Mouse (Mus musculus) lung, postnatal 0 days (tissue): Measurements from ENCODE around the gene Maff. TPM values are rescaled to one million over a fixed set of nuclear protein-coding genes. Genes with fewer than 3 reads are reported as not detected.

Source experiments
- ATAC-seq: fragments of 200-750 bp; cut with Nextera tagmentation; 2 replicates; pipeline ENCODE4 v1.8.0; 2017; ENCODE audit warnings: moderate library complexity
- DNase-seq: peaks from one replicate; pipeline ENCODE4 v3.0.0-alpha.2; 2016; ENCODE audit warnings: low spot score
- H3K27ac ChIP-seq: fragments of 300-500 bp; sonication (generic); 2 replicates; pipeline ENCODE4 v1.5.1; 2014; ENCODE audit warnings: antibody characterized with exemption, mild to moderate bottlenecking, low read length, mixed read lengths
- H3K27me3 ChIP-seq: fragments of 300-500 bp; sonication (generic); replicated peaks from 2 replicates; pipeline ENCODE4 v1.6.1; 2014; ENCODE audit warnings: low read length, mixed read lengths; ENCODE audit not compliant: insufficient read depth
- H3K36me3 ChIP-seq: fragments of 300-500 bp; sonication (generic); 2 replicates; pipeline ENCODE4 v1.6.1; 2014; ENCODE audit warnings: low read length, mixed read lengths; ENCODE audit not compliant: insufficient read depth
- H3K4me1 ChIP-seq: fragments of 300-500 bp; sonication (generic); 2 replicates; pipeline ENCODE4 v1.6.1; 2014; ENCODE audit warnings: antibody characterized with exemption, low read depth, low read length, mixed read lengths; ENCODE audit not compliant: insufficient read depth
- H3K4me2 ChIP-seq: fragments of 300-500 bp; sonication (generic); replicated peaks from 2 replicates; pipeline ENCODE4 v1.6.1; 2014; ENCODE audit warnings: low read depth, mild to moderate bottlenecking, low read length, moderate library complexity, mixed read lengths
- H3K4me3 ChIP-seq: fragments of 300-500 bp; sonication (generic); 2 replicates; pipeline ENCODE4 v1.5.1; 2014; ENCODE audit warnings: low read depth, low read length
- H3K9ac ChIP-seq: fragments of 300-500 bp; sonication (generic); replicated peaks from 2 replicates; pipeline ENCODE4 v1.6.1; 2014; ENCODE audit warnings: low read depth, mild to moderate bottlenecking
- H3K9me3 ChIP-seq: fragments of 300-500 bp; sonication (generic); 2 replicates; pipeline ENCODE4 v1.6.1; 2016; ENCODE audit warnings: low read length, mixed read lengths
- CTCF ChIP-seq: IDR thresholded peaks from 2 replicates; pipeline ENCODE4 v1.5.1; 2016; ENCODE audit warnings: antibody characterized with exemption, mild to moderate bottlenecking
- EP300 ChIP-seq: IDR thresholded peaks from 2 replicates; pipeline ENCODE4 v1.6.1; 2016; ENCODE audit warnings: antibody characterized with exemption, mild to moderate bottlenecking, control low read depth
- WGBS: fragments of 180-500 bp; shearing (Covaris S2); extraction: QIAGEN DNeasy Blood & Tissue Kit; methylation state at CpG from one replicate; pipeline ENCODE4 v1.1.7; 2014; 5-methylcytosine and 5-hydroxymethylcytosine counted together
- polyA plus RNA-seq: library from polyadenylated mRNA; unstranded; fragments of >200 nt; fragmentation: Nextera tagmentation; extraction: Ambion mirVana; gene quantifications from 2 replicates; pipeline ENCODE4 v1.2.1, GENCODE M21; 2015

The Maff gene
- polyA plus RNA-seq, 1 experiment from 2014 or later: 10.6 TPM

GRCm38 (mm10) chr15:79387611-79388010 is 41.2 kb downstream of the Maff start:
- 0 out of 2 replicates have a peak overlapping the region, but pooled peaks have one; percentile 9 for H3K27ac ChIP-seq

GRCm38 (mm10) chr15:79388171-79388570 is 41.8 kb downstream of the Maff start:
- Histone ChIP-seq H3K4me1 (peaks cover 43% of the 10 kb centered on the region), H3K27ac (peak overlapping the region; percentile 11; the same call in 1 of the 2 replicates), H3K4me3 (no peak overlapping the region), H3K27me3 (no peaks in the 10 kb centered on the region), H3K36me3 (no peaks in the 10 kb centered on the region), H3K4me2 (no peak overlapping the region), H3K9me3 (no peaks in the 10 kb centered on the region), H3K9ac (no peak overlapping the region)
- DNase-seq: peak; percentile 74
- TF ChIP-seq EP300 (no peak), CTCF (no peak)
- WGBS: 44% methylated on average over 6 of the region's 6 CpGs
- ATAC-seq: peak; percentile 46

More at GRCm38 (mm10) chr15:79387611-79388010, 41.2 kb downstream of the Maff start:
- no peak for DNase-seq
- Histone ChIP-seq H3K4me1 (peaks cover 39% of the 10 kb centered on the region), H3K9ac (no peak overlapping the region), H3K4me3 (no peak overlapping the region), H3K9me3 (no peaks in the 10 kb centered on the region), H3K36me3 (no peaks in the 10 kb centered on the region), H3K27me3 (no peaks in the 10 kb centered on the region), H3K4me2 (no peak overlapping the region)
- TF ChIP-seq CTCF (no peak), EP300 (no peak)
- no peak for ATAC-seq
- WGBS: 76% methylated on average over 7 of the region's 7 CpGs

GRCm38 (mm10) chr15:79390434-79390833 is 44.0 kb downstream of the Maff start:
- DNase-seq: peak; percentile 84
- Histone ChIP-seq H3K4me1 (peaks cover 56% of the 10 kb centered on the region), H3K36me3 (no peaks in the 10 kb centered on the region), H3K9me3 (no peaks in the 10 kb centered on the region), H3K9ac (no peak overlapping the region), H3K27me3 (no peaks in the 10 kb centered on the region), H3K4me3 (no peak overlapping the region), H3K27ac (0 out of 2 replicates have a peak overlapping the region, but pooled peaks have one; percentile 22), H3K4me2 (no peak overlapping the region)
- peak; percentile 48 for ATAC-seq
- no peak; the same call in 1 of the 2 replicates for TF ChIP-seq EP300
- TF ChIP-seq CTCF: no peak
- WGBS: 27% methylated on average over 6 of the region's 6 CpGs

- no peaks in the 10 kb centered on the region for H3K9me3 ChIP-seq
- peak; percentile 66 for ATAC-seq
- no peak overlapping the region for H3K9ac ChIP-seq
- DNase-seq: peak; percentile 92
- no peak overlapping the region for H3K4me3 ChIP-seq
- 0 out of 2 replicates have a peak overlapping the region, but pooled peaks have one; percentile 12 for H3K4me2 ChIP-seq
- no peak for TF ChIP-seq CTCF
- 0 out of 2 replicates have a peak, but pooled peaks have one; percentile 18 for TF ChIP-seq EP300
- no peaks in the 10 kb centered on the region for H3K36me3 ChIP-seq
- H3K27me3 ChIP-seq: no peaks in the 10 kb centered on the region
- H3K27ac ChIP-seq: peak overlapping the region; percentile 29
- H3K4me1 ChIP-seq: peaks cover 65% of the 10 kb centered on the region
- 16% methylated on average over 7 of the region's 7 CpGs for WGBS
Observed at GRCm38 (mm10) chr15:79391447-79392093, 45.1 kb downstream of the Maff start.

- peaks cover 64% of the 10 kb centered on the region for H3K4me1 ChIP-seq
- ATAC-seq (no peak), DNase-seq (no peak)
- no peak overlapping the region for H3K4me2 ChIP-seq
- H3K36me3 ChIP-seq: no peaks in the 10 kb centered on the region
- 64% methylated on average over 5 of the region's 5 CpGs for WGBS
- H3K27me3 ChIP-seq: no peaks in the 10 kb centered on the region
- H3K9me3 ChIP-seq: no peaks in the 10 kb centered on the region
- peak overlapping the region; percentile 29 for H3K27ac ChIP-seq
- TF ChIP-seq EP300: no peak
- TF ChIP-seq CTCF: no peak
- H3K4me3 ChIP-seq: no peak overlapping the region
- no peak overlapping the region for H3K9ac ChIP-seq
Observed at GRCm38 (mm10) chr15:79392527-79392926, 46.1 kb downstream of the Maff start.

- WGBS: 86% methylated on average over 6 of the region's 6 CpGs
- no peaks in the 10 kb centered on the region for H3K36me3 ChIP-seq
Observed at GRCm38 (mm10) chr15:79393101-79393500, 46.7 kb downstream of the Maff start.

More at GRCm38 (mm10) chr15:79393101-79393500, 46.7 kb downstream of the Maff start:
- Histone ChIP-seq H3K9me3 (no peaks in the 10 kb centered on the region), H3K27me3 (no peaks in the 10 kb centered on the region), H3K4me3 (no peak overlapping the region), H3K27ac (no peak overlapping the region), H3K4me2 (no peak overlapping the region), H3K4me1 (peaks cover 58% of the 10 kb centered on the region), H3K9ac (no peak overlapping the region)
- no peak for TF ChIP-seq CTCF
- TF ChIP-seq EP300: no peak
- no peak for ATAC-seq
- DNase-seq: no peak
